Mouse (Mus musculus): ENCODE data around the gene Shc2. TPM values are rescaled to one million over a fixed set of nuclear protein-coding genes. Genes with fewer than 3 reads are reported as not detected.

Shc2 gene
- polyA plus RNA-seq, 1 experiment from 2014 or later, result 16.7 TPM

GRCm38 (mm10) chr10:79590702-79591101 lies 47.0 kb downstream of the Shc2 start:
- Histone ChIP-seq H3K4me1 (ENCODE audit: control insufficient read depth, insufficient read depth, low read length) (no peaks in the 10 kb centered on the region), H3K4me3 (ENCODE audit: low read depth, low read length) (no peak overlapping the region), H3K9me3 (ENCODE audit: control insufficient read depth, low read length) (no peaks in the 10 kb centered on the region), H3K4me2 (ENCODE audit: low read depth, low read length) (no peak overlapping the region), H3K27ac (ENCODE audit: low read depth, low read length) (no peak overlapping the region), H3K27me3 (ENCODE audit: control insufficient read depth, insufficient read depth, low read length) (no peaks in the 10 kb centered on the region), H3K9ac (replicated peaks; ENCODE audit: low read depth, low read length) (no peak overlapping the region), H3K36me3 (ENCODE audit: control insufficient read depth, insufficient read depth, low read length) (no peaks in the 10 kb centered on the region)
- WGBS, result 88% methylated on average over 1 of the region's 1 CpGs
- no peak for ATAC-seq (ENCODE audit: low read depth)

- H3K4me3 ChIP-seq (ENCODE audit: low read depth, low read length), result no peak overlapping the region
- no peak overlapping the region for H3K4me2 ChIP-seq (ENCODE audit: low read depth, low read length)
- H3K9ac ChIP-seq (replicated peaks; ENCODE audit: low read depth, low read length), result no peak overlapping the region
- ATAC-seq (ENCODE audit: low read depth), result no peak
- no peaks in the 10 kb centered on the region for H3K27me3 ChIP-seq (ENCODE audit: control insufficient read depth, insufficient read depth, low read length)
- no peaks in the 10 kb centered on the region for H3K4me1 ChIP-seq (ENCODE audit: control insufficient read depth, insufficient read depth, low read length)
- H3K9me3 ChIP-seq (ENCODE audit: control insufficient read depth, low read length), result no peaks in the 10 kb centered on the region
- H3K27ac ChIP-seq (ENCODE audit: low read depth, low read length), result no peak overlapping the region
- WGBS, result 74% methylated on average over 4 of the region's 4 CpGs
- no peaks in the 10 kb centered on the region for H3K36me3 ChIP-seq (ENCODE audit: control insufficient read depth, insufficient read depth, low read length)
Observed at GRCm38 (mm10) chr10:79587752-79588126, 50.0 kb downstream of the Shc2 start.

GRCm38 (mm10) chr10:79587061-79587751 lies 50.5 kb downstream of the Shc2 start, which contains the start of gene Theg:
TSS of gene Theg (minus strand) at chr10:79587331.
- H3K4me1 ChIP-seq (ENCODE audit: control insufficient read depth, insufficient read depth, low read length), result no peaks in the 10 kb centered on the region
- H3K27me3 ChIP-seq (ENCODE audit: control insufficient read depth, insufficient read depth, low read length), result no peaks in the 10 kb centered on the region
- 84% methylated on average over 5 of the region's 5 CpGs for WGBS
- H3K4me3 ChIP-seq (ENCODE audit: low read depth, low read length), result no peak within 1 kb of the TSS
- no peaks in the 10 kb centered on the region for H3K36me3 ChIP-seq (ENCODE audit: control insufficient read depth, insufficient read depth, low read length)
- ATAC-seq (ENCODE audit: low read depth), result no peak
- H3K27ac ChIP-seq (ENCODE audit: low read depth, low read length), result no peak within 1 kb of the TSS
- H3K9ac ChIP-seq (replicated peaks; ENCODE audit: low read depth, low read length), result no peak within 1 kb of the TSS
- H3K4me2 ChIP-seq (ENCODE audit: low read depth, low read length), result no peak within 1 kb of the TSS
- H3K9me3 ChIP-seq (ENCODE audit: control insufficient read depth, low read length), result no peaks in the 10 kb centered on the region

- no peak overlapping the region for H3K4me2 ChIP-seq (ENCODE audit: low read depth, low read length)
- H3K36me3 ChIP-seq (ENCODE audit: control insufficient read depth, insufficient read depth, low read length), result no peaks in the 10 kb centered on the region
- H3K27ac ChIP-seq (ENCODE audit: low read depth, low read length), result no peak overlapping the region
- 79% methylated on average over 8 of the region's 8 CpGs for WGBS
- H3K9me3 ChIP-seq (ENCODE audit: control insufficient read depth, low read length), result no peaks in the 10 kb centered on the region
- H3K27me3 ChIP-seq (ENCODE audit: control insufficient read depth, insufficient read depth, low read length), result no peaks in the 10 kb centered on the region
- H3K4me3 ChIP-seq (ENCODE audit: low read depth, low read length), result no peak overlapping the region
- H3K9ac ChIP-seq (replicated peaks; ENCODE audit: low read depth, low read length), result no peak overlapping the region
- ATAC-seq (ENCODE audit: low read depth), result no peak
- no peaks in the 10 kb centered on the region for H3K4me1 ChIP-seq (ENCODE audit: control insufficient read depth, insufficient read depth, low read length)
Observed at GRCm38 (mm10) chr10:79586243-79586642, 51.5 kb downstream of the Shc2 start.

- Histone ChIP-seq H3K27ac (ENCODE audit: low read depth, low read length) (no peak overlapping the region), H3K9me3 (ENCODE audit: control insufficient read depth, low read length) (no peaks in the 10 kb centered on the region), H3K4me1 (ENCODE audit: control insufficient read depth, insufficient read depth, low read length) (no peaks in the 10 kb centered on the region), H3K9ac (replicated peaks; ENCODE audit: low read depth, low read length) (no peak overlapping the region), H3K4me2 (ENCODE audit: low read depth, low read length) (no peak overlapping the region), H3K36me3 (ENCODE audit: control insufficient read depth, insufficient read depth, low read length) (no peaks in the 10 kb centered on the region), H3K4me3 (ENCODE audit: low read depth, low read length) (no peak overlapping the region), H3K27me3 (ENCODE audit: control insufficient read depth, insufficient read depth, low read length) (no peaks in the 10 kb centered on the region)
- 97% methylated on average over 5 of the region's 5 CpGs for WGBS
- no peak for ATAC-seq (ENCODE audit: low read depth)
Observed at GRCm38 (mm10) chr10:79585723-79586122, 52.0 kb downstream of the Shc2 start.

- Histone ChIP-seq H3K27ac (ENCODE audit: low read depth, low read length) (no peak overlapping the region), H3K4me3 (ENCODE audit: low read depth, low read length) (no peak overlapping the region), H3K27me3 (ENCODE audit: control insufficient read depth, insufficient read depth, low read length) (no peaks in the 10 kb centered on the region), H3K9ac (replicated peaks; ENCODE audit: low read depth, low read length) (no peak overlapping the region), H3K36me3 (ENCODE audit: control insufficient read depth, insufficient read depth, low read length) (no peaks in the 10 kb centered on the region), H3K4me2 (ENCODE audit: low read depth, low read length) (no peak overlapping the region), H3K4me1 (ENCODE audit: control insufficient read depth, insufficient read depth, low read length) (no peaks in the 10 kb centered on the region), H3K9me3 (ENCODE audit: control insufficient read depth, low read length) (no peaks in the 10 kb centered on the region)
- ATAC-seq (ENCODE audit: low read depth), result no peak
- 93% methylated on average over 6 of the region's 6 CpGs for WGBS
Observed at GRCm38 (mm10) chr10:79585136-79585535, 52.6 kb downstream of the Shc2 start.

GRCm38 (mm10) chr10:79584426-79584825 lies 53.3 kb downstream of the Shc2 start:
- Histone ChIP-seq H3K4me2 (ENCODE audit: low read depth, low read length) (no peak overlapping the region), H3K27ac (ENCODE audit: low read depth, low read length) (no peak overlapping the region), H3K4me1 (ENCODE audit: control insufficient read depth, insufficient read depth, low read length) (no peaks in the 10 kb centered on the region), H3K4me3 (ENCODE audit: low read depth, low read length) (no peak overlapping the region), H3K27me3 (ENCODE audit: control insufficient read depth, insufficient read depth, low read length) (no peaks in the 10 kb centered on the region), H3K9ac (replicated peaks; ENCODE audit: low read depth, low read length) (no peak overlapping the region), H3K9me3 (ENCODE audit: control insufficient read depth, low read length) (no peaks in the 10 kb centered on the region), H3K36me3 (ENCODE audit: control insufficient read depth, insufficient read depth, low read length) (no peaks in the 10 kb centered on the region)
- WGBS, result 86% methylated on average over 9 of the region's 9 CpGs
- no peak for ATAC-seq (ENCODE audit: low read depth)

GRCm38 (mm10) chr10:79584021-79584420 lies 53.7 kb downstream of the Shc2 start:
- H3K27ac ChIP-seq (ENCODE audit: low read depth, low read length), result no peak overlapping the region
- ATAC-seq (ENCODE audit: low read depth), result no peak
- H3K9me3 ChIP-seq (ENCODE audit: control insufficient read depth, low read length), result no peaks in the 10 kb centered on the region
- H3K9ac ChIP-seq (replicated peaks; ENCODE audit: low read depth, low read length), result no peak overlapping the region
- no peaks in the 10 kb centered on the region for H3K36me3 ChIP-seq (ENCODE audit: control insufficient read depth, insufficient read depth, low read length)
- no peak overlapping the region for H3K4me3 ChIP-seq (ENCODE audit: low read depth, low read length)
- WGBS, result 63% methylated on average over 7 of the region's 7 CpGs
- no peak overlapping the region for H3K4me2 ChIP-seq (ENCODE audit: low read depth, low read length)
- H3K4me1 ChIP-seq (ENCODE audit: control insufficient read depth, insufficient read depth, low read length), result no peaks in the 10 kb centered on the region
- H3K27me3 ChIP-seq (ENCODE audit: control insufficient read depth, insufficient read depth, low read length), result no peaks in the 10 kb centered on the region

GRCm38 (mm10) chr10:79581501-79581900 lies 56.2 kb downstream of the Shc2 start:
- H3K9ac ChIP-seq (replicated peaks; ENCODE audit: low read depth, low read length), result no peak overlapping the region
- no peak overlapping the region for H3K4me2 ChIP-seq (ENCODE audit: low read depth, low read length)
- ATAC-seq (ENCODE audit: low read depth), result no peak
- H3K9me3 ChIP-seq (ENCODE audit: control insufficient read depth, low read length), result no peaks in the 10 kb centered on the region
- H3K4me3 ChIP-seq (ENCODE audit: low read depth, low read length), result no peak overlapping the region
- H3K4me1 ChIP-seq (ENCODE audit: control insufficient read depth, insufficient read depth, low read length), result no peaks in the 10 kb centered on the region
- no peak overlapping the region for H3K27ac ChIP-seq (ENCODE audit: low read depth, low read length)
- 93% methylated on average over 8 of the region's 8 CpGs for WGBS
- no peaks in the 10 kb centered on the region for H3K27me3 ChIP-seq (ENCODE audit: control insufficient read depth, insufficient read depth, low read length)
- H3K36me3 ChIP-seq (ENCODE audit: control insufficient read depth, insufficient read depth, low read length), result no peaks in the 10 kb centered on the region
